Mouse (Mus musculus): ENCODE measurements around the gene BC028528.
A peak's percentile ranks its signal among the peaks of the same experiment; 100 is the strongest.
"Not testable (repeated sequence)": the region's sequence is repeated elsewhere in the genome, so short reads cannot be mapped to it uniquely, and the experiment has no call there.

BC028528 gene

GRCm38 (mm10) chr3:95872048-95872447 lies 19.8 kb downstream of the BC028528 start:
- no peak for DNase-seq (ENCODE audit: low spot score)

- peak; percentile 43 for DNase-seq (ENCODE audit: low spot score)
These were observed 20.4 kb downstream of the BC028528 start, which contains the start of gene Mrps21 for GRCm38 (mm10) chr3:95871392-95871867. Gene Mrps21, minus strand, starts transcription at chr3:95871519.

DNA sequence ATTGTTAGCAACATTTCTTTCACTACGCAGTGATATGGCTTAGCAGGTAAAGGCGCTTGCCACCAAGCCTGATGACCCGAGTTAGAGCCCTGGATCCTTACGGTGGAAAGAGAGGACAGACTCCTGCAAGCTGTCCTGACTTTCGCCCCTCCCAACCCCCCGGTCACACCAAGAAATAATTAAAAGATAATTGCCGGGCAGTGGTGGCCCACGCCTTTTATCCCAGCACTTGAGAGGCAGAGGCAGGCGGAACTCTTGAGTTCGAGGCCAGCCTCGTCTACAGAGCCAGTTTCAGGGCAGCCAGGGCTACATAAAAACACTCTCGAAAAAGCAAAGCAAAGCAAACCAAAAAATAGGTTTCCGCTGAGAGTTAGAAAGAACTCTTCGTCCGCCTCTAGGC lies 20.8 kb downstream of the BC028528 start:
- no peak for DNase-seq (ENCODE audit: low spot score)

GRCm38 (mm10) chr3:95867408-95867807 lies 24.4 kb downstream of the BC028528 start:
- no peak for DNase-seq (ENCODE audit: low spot score)

GRCm38 (mm10) chr3:95866071-95866470 lies 25.7 kb downstream of the BC028528 start:
- no peak for DNase-seq (ENCODE audit: low spot score)

GRCm38 (mm10) chr3:95865571-95865970 lies 26.2 kb downstream of the BC028528 start:
- DNase-seq (ENCODE audit: low spot score), result no peak

GRCm38 (mm10) chr3:95865050-95865449 lies 26.8 kb downstream of the BC028528 start:
- no peak for DNase-seq (ENCODE audit: low spot score)

GRCm38 (mm10) chr3:95863578-95863977 lies 28.2 kb downstream of the BC028528 start:
- DNase-seq (ENCODE audit: low spot score), result no peak

- no peak for DNase-seq (ENCODE audit: low spot score)
These were observed 30.0 kb downstream of the BC028528 start for GRCm38 (mm10) chr3:95861796-95862195.

DNA sequence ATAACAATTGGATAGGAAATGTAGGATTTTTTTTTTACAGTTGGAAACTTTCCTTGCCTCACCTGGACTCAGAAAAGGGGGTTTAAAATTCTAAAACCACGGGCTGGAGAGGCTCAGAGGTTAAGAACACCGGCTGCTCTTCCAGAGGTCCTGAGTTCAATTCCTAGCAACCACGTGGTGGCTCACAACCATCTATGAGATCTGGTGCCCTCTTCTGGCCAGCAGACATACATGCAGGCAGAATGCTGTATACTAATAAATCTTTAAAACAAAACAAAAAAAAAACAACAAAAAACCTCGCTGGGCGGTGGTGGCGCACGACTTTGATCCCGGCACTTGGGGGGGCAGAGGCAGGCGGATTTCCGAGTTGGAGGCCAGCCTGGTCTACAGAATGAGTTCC lies 30.6 kb downstream of the BC028528 start:
- DNase-seq (ENCODE audit: low spot score), result no peak

DNA sequence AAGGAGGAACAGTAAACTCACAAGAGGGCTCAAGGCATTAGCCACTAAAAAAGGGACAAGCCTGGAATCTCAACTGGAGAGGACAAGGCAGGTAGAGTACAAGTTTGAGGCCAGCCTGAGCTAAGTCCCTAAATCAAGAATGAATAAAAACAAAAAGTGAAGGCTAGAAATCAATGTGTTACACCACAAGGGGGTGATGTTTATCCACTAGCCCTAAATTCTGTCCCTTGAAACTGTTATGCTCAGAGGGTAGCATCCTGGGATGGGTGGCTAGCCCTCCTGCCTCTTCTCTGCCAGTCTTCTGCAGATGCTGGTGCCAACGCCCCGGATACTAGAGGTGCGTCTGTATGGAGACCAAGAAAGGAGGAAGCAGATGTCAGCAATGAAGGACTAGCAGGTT lies 31.5 kb downstream of the BC028528 start:
- DNase-seq (ENCODE audit: low spot score), result no peak

GRCm38 (mm10) chr3:95858278-95858677 lies 33.5 kb downstream of the BC028528 start:
- not testable (repeated sequence) for DNase-seq (ENCODE audit: low spot score)

DNA sequence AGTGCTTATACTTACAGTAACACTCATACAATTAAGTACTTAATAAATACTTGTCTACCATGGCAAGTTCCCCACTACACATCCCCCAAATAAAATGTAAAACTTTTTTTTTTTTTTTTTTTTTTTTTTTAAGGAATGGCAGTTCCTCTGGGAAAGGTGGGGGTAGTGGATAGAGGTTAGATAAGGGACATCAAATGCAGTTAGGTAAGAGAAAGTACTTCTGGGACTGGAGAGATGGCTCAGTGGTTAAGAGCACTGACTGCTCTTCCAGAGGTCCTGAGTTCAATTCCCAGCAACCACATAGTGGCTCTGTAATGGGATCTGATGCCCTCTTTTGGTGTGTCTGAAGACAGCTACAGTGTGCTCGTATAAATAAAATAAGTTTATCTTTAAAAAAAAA lies 34.8 kb downstream of the BC028528 start:
- DNase-seq (ENCODE audit: low spot score), result not testable (repeated sequence)

GRCm38 (mm10) chr3:95856115-95856514 lies 35.7 kb downstream of the BC028528 start:
- DNase-seq (ENCODE audit: low spot score), result no peak

- peak; percentile 78 for DNase-seq (ENCODE audit: low spot score)
These were observed 36.2 kb downstream of the BC028528 start, which contains the start of gene Prpf3 for GRCm38 (mm10) chr3:95855502-95856089. Gene Prpf3, minus strand, starts transcription at chr3:95855885.

DNA sequence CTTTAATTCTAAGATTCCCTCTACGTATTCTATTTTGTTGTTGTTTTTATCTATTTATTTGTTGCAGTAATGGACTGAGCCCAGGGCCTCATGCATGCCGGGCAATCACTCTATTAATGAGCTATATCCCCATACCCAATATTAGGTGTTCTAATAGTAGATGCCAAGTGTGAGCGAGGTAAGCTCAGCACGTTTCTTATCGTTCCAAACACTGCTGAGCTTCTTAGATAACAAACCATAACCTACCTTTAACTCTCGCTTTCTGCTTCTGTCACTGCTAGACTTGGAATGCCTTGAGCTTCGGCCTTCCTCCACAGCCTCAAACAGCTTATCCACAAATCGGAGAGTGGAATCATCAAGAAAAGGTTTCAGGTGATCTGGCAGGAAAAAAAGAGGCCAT lies 40.5 kb downstream of the BC028528 start:
- no peak for DNase-seq (ENCODE audit: low spot score)

GRCm38 (mm10) chr3:95850611-95851010 lies 41.2 kb downstream of the BC028528 start:
- DNase-seq (ENCODE audit: low spot score), result no peak

DNA sequence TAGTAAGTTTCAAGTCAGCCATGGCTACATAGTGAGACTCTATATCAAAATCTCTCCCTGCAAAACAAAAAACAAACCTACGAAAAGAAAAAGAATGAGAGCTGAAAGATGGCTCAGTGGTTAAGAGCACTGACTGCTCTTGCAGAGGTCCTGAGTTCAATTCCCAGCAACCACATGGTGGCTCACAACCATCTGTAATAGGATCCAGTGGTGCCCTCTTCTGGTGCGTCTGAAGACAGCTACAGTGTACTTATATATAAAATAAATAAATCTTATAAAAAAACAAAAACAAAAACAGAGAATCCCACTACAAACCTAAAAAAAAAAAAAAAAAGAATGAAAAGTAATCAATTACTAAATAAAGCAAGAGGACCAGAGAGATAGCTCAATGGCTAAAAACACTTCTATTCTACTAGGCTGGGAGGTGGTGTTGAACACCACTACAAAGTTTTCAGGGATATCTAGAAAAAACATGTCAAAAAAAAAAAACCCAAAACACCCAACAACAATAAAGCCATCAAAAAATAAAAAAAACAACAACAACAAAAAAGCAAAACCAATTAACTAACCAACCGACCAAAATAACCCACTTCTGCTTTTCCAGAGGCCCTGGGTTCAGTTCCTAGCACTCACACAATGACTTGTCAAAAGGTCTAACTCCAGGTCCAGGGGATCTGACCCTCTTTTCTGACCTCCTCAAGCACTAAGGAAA lies 49.1 kb downstream of the BC028528 start:
- no peak for DNase-seq (ENCODE audit: low spot score)

DNA sequence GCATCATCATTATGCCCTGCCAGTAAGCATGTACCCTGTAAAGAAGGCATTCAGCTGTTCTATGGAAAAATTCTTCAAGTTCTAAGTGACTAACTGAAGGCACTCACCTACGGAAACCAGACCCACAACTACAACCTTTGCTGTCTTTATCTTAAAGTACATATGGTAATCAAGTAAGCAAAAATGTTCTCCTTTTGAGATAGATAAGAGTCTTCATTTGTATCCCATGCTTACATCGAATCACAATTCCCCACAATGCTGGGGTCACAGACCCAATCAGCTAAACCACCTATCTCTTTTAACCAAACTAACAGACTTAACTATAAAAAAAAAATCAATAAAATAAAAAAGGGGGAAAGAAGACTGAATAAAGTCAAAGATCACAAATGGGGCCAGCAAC lies 52.6 kb downstream of the BC028528 start:
- no peak for DNase-seq (ENCODE audit: low spot score)

All from urinary bladder, postnatal 10 days (tissue).